Mouse (Mus musculus) embryo, embryonic 11.5 days (tissue): ENCODE measurements around the gene Ptprm.

Experiments
- DNase-seq: peaks from one replicate; pipeline ENCODE4 v3.0.0-alpha.2; 2012; ENCODE audit warnings: low read depth, low spot score

Gene Ptprm

DNA sequence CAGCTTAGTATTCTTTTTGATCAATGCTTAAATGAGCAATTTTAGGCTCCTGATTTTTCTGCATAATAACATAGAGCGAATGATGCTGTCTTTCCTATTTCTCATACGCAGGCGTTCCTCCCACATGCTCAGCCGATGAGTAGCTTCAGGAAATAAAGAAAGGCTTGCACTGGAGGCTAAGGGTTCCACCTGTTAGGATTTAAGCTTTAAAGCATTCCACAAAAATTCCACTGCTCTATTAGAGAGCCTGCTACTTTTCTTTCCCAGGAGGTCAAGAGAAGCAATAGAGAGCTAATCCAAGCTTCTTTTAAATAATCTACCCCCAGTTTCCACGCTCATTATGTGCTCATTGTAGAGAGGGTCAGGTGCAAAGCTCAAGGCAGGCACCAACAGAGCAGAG lies 127.3 kb downstream of the Ptprm start:
- no peak for DNase-seq

DNA sequence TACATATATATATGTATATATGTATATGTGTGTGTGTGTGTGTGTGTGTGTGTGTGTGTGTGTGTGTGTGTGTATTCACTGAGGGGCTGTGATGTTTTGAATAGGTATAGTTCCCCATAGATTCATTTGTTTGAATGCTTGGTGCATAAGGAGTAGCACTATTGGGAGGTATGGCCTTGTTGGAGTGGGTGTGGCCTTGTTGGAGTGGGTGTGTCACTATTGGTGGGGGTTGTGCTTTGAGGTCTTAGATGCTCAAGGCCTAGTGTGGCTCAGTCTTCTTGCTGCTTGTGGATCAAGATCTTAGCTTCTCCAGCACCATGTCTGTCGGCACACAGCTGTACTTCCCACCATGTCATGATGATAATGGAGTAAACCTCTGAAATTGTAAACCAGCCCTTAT lies 138.9 kb downstream of the Ptprm start:
- no peak for DNase-seq

DNA sequence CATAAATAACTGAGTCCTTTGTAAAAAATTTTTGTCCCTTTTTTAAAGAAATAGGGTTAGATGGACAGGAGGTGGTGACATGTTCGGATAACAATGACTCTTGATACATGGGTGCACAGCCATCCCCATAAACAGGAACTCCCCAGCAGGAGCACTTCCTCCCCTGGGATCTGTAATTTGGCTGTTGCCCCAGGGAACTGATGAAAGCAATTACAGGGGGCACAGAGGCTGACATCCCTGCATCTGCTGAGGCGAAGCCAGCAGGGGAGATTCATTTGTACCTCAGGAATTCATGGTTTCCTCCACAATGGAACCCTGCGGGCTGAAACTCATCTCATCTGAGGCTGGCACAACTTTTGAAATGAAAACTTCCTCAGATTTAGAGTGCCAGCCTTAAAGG lies 140.5 kb downstream of the Ptprm start:
- DNase-seq, result no peak

DNA sequence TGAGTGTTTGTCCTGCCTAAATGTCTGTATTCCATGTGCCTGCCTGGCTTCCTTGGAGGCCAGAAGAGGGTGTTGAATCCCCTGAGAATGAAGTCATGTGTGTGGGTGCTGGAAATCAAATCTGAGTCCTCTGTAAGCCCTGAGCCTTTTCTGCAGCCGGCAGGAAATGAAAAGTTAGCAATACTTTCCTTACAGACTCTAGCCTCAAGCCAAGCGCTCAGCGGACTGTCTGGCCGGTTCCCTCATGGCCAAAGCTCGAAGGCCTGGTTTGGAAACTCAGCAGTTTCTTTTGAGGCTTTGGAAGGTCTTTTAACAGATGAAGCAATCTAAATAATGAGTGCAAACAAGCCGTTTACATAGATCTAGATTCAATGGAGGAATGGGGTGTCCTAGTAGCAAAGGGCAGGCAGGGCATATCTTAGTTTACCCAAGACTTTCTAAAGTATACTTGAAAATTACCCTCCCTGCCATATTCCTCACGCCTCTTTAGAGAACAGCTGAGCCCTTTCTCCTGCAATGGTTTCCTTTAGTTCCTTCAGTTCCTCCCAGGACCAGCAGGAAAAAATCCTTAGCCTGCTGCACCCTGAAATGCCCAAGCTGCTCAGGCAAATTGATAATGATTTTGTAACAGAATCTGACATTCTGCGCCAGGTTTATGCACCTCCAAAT lies 144.4 kb downstream of the Ptprm start:
- no peak for DNase-seq

DNA sequence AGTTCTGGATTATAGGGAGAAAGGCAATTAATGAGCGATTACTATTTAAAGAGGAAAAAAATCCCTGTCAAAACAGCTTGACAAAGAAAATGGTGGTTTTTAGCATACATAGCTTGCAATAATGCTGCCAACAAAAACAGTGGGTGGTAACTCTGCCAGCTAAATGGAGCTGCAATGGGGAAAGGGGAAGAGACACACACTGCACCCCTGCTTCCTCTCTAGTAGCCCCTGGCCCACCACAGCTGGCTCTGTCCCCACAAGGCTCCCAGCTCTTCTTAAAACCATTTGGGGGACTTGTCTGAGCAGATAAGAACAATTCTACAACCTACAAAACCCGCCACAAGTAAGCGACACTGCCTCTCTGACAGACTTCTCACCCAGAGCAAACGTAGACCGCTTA lies 145.7 kb downstream of the Ptprm start:
- no peak for DNase-seq

DNA sequence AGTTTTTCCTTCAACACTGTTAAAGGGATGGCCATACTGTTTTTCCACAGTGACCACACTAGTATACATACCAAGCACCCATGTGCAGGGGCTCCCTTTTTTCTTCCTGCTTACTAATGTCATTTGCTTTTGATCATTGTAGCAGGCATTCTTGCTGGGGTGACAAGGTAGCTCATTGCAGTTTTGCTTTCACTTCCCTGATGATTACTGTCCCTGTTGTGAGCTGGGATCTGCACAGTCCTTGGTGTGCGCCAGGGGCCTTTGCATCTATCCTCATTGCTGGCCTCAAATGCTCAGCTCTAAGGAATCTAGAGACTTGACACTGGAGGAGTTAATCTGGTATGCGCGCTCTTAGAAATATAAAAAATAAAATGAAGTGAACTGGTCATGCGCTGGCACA lies 147.3 kb downstream of the Ptprm start:
- DNase-seq, result no peak

DNA sequence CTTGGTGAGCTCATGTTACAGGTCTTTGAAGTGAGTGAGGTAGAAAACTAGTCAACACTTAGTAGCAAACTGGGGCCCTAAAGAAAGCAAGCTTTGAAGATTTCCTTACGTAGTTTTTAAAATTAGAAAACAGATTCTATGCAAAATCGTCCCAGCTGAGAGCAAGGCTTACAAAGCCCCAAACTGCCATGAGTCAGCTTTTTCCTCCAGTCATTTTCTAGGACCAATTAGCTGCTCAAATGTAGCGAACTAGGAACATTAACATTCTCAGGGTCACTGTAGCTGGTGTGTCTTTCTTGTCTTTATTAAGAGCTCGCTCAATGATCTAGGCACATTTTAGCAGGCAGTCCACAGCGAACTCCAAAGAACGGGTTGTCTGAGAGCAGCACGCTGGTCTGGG lies 153.1 kb downstream of the Ptprm start:
- DNase-seq, result no peak

DNA sequence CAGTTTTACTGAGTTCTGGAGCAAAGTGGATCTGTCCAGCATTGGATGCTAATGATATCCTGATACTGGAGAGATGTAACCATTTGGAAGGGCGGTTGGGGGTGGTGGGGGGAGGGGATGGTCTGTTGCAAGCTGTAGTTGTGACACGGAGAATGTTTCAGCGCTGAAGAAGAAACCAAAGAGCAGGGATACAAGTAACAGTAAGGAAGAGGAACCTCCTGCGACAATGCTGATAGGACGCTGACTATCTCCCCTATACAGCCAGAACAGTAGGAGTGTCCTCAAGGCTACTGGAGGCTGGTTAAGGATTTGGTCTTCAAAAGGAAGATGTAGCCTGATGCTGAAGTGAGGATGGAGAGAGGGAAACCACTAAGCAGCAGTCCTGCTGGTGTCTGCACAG lies 160.5 kb downstream of the Ptprm start:
- no peak for DNase-seq

DNA sequence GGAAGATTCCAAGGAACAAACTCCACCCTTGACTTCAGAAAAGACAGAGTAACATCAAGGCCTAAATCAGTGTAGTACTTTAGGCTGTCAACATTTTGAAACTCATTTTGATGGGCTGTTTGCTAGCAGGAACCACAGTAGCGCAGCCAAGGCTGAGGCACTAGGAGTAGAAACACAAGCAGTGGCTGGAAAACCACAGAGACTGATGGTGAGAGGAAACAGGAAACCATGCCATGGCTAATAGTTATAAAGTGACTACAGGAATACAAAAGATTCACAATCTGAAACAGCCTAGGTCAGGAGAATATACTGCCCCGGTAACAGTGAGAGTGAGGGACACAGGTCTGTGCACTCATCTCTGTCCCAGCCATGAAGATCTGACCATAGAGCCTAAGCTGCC lies 165.7 kb downstream of the Ptprm start:
- DNase-seq, result no peak

DNA sequence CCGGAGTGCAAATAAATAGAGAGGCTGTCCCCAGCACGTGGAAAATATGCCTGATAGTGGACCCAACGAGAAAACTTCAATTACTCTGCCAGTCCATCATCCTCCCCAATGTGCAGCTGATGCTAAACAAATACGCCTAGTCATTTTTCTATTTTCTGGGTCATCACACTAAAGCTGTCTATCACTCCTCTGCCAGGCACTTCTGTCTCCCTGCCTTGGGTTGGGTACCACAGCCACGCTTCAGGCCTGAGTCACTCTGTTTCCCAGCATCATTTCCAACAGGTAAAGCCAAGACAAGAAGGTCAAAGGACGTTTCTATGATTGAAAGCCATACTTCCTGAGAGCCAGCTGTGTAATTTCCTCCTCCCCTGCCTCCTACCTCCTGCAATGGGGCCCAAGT lies 167.4 kb downstream of the Ptprm start:
- no peak for DNase-seq

DNA sequence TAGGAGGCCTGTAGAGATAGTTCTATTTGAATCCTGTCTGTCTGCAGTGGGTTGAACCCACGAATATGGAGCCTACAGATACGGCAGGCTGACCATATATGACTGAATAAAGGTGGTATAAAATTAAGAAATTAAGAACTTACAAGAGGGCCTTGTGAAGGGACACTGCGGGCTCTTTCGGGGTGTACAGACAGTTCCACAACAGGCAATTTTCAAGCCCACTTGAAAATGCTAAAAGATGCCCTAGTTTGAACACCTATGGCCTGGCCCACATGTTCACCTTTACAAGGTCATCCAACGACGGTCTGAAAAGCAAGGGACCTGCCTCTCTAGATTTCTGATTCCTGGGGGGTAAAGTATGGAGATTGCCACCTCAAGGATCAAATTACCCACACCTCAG lies 168.3 kb downstream of the Ptprm start:
- no peak for DNase-seq

DNA sequence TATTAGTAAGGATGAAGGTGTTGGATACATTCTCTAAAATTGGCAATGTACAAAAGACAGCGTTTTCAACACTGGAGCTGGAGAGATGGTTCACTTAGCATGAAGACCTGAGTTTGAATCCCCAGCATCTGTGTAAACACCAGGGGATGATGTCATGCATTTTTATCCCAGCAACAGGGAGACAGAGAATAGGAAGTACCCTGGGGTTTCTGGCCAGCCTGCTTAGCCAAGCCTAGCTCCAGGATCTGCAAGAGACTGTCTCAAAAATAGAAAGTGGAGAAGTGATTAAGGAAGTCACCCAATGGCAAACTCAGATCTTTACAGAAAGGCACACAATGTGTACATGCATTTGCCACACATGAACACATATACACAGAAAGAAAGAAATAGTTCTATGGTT lies 174.8 kb downstream of the Ptprm start:
- DNase-seq, result no peak

DNA sequence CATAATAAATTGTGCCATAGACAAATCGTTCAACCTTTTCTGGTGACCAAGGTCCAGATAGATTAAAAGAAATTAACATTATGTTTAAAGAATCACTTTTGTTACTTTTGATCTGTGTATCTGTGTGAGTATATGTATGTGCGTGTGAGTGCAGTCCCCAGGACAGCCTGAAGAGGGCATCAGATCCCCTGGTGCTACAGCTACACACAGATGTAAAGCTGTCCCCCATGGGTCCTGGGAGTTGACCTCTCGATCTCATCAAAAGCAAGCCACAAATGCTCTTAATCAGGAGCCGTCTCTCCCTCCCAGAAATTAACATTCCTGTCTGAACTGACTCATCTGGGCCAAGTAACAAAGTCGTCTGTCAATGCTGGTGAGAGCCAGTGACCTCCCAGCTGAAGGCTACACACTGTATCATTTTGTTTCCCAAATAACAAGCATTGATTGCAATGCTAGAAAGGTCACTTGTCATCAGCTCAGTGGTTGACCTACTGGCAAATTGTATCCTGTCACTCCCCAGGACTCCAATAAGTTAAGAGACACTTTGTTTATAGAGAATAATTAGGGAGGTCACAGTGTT lies 175.5 kb downstream of the Ptprm start:
- no peak for DNase-seq

DNA sequence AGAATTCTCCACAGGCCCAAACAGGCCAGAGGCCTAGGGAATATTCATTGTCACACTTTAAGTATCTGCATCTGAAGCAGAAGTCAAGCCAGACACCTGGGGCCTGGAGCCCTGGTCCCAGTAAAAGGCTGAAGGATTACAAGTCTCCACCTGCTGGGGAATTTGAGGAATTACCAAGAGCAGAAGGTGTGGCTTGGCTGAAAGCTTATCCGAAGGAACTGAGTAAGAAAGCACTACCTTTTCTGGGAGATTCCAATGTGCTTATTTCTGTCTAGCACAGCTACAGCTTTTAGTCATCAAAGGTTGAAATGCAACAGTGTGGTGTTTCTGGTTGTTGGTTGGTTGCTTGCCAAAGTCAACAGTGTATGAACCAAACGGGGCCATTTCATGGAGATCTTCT lies 178.4 kb downstream of the Ptprm start:
- peak; percentile 9 for DNase-seq

DNA sequence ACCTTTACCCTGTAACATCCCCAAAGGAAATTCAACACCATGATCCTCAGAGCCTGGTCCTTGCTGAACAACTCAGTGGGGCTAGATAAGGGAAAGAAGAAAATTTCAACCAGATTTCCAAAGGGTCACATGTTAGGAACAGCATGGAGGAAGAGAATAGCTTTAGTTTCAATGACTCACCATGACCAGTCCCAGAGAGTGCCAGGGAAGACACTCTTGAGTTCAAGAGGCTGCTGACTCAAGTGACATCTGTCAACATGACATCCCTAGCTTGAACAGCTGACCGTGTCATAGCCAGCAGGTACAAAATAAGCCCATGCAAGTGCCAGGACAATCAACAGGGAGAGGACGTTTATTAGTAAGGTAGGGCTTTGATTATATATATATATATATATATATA lies 182.9 kb downstream of the Ptprm start:
- no peak for DNase-seq

DNA sequence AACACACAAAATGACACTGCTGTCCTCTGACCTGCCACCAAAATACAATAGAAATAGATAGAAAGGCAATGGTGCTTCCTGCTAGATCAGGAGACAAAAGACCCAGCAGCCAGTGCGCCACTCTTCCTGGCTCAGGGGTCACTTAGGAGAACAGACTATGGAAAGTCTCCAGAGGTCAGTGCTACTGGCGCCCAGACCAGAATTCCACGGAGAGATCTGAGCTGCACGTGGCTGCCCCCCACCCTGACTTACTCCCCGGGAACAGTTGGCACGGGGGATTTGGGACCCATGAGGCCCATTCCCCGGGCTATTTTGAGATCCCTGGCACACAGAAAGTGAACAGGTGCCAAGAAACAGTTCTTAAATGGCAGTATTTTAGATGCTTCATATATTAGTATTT lies 183.6 kb downstream of the Ptprm start:
- DNase-seq, result no peak

DNA sequence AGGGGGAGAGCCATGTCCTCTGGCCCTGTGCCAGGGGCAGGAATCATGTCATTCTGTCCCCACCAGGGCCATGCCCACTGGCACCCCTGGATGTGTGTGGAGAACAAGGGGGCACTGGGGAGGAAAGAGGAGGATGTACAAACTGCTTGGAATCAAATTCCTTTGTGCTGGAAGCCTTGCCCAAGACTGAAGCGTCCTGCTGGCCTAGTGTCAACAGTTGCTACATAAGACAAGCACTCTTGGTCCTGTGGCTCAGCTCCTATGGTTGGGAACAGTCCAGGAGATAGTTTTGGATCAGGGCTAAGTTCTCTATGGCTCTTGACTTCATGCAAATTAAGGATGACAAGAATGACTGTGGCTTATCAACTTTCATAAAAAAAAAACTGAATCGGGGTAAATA lies 188.4 kb downstream of the Ptprm start:
- DNase-seq, result no peak

DNA sequence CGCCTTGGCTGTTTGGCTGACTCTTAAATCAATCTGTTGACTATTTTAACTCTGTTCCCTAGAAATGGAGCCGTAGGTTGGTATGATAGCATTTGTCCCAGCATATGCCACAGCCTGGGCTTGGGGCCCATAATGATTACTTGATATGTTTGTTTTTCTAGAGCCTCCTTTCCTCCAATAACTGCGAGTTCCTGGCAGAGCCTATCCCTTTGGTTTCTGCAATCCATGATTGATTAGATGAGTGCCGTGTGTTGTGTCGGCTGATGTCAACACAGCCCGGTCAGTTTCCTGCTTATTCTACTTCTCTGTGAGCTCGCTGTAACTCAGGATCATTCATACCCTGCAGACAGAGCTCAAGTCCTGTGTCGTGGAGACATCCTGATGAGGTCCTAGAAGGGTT lies 194.6 kb downstream of the Ptprm start:
- no peak for DNase-seq

DNA sequence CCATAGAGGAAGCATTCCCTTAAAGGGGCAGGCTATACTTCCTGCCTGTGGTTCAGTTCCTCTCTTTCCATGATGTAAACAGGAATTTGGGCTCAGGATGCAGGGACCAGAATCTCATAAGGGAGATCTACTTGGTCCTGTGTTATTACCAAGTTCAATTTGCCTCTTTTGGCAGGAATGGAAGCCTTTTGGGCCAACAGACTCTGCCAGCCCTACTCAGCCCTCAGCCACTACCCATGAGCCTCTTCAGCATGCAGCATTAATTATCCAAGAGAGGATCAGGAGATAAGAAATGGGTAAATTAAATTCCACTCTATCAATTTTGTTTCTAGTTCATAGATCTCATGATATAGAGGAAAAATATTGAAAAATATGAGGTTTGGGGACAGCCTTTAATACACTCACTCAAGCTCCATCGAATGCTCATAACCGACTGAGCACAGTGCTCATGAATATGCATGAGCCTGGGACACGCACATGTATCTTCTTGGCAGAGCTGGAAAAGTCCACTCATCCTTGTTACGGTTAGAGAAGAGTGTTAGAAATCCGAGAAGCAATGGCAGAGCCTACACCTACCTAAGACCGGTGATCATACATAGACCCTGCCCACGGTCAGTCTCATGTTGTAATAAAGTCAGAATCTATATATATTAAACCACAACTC lies 197.0 kb downstream of the Ptprm start:
- DNase-seq, result no peak

DNA sequence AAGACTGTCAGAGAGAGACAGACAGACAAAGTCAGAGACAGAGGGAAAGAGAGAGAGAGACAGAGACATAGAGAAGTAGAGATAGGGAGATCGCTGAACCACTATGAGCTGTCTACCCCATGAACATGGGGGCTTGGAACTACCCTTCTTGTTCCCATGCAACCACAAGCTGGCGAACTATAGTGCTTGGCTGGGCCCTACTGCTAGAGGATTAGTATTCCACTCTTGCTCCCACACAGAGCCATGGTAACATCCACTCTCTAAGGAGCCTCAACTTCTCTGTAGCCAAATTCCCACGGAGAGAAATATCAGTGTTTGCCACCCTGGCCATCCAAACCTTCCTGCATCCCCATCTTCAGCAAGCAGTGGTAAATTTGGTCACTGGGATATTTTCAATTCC lies 202.0 kb downstream of the Ptprm start:
- no peak for DNase-seq

DNA sequence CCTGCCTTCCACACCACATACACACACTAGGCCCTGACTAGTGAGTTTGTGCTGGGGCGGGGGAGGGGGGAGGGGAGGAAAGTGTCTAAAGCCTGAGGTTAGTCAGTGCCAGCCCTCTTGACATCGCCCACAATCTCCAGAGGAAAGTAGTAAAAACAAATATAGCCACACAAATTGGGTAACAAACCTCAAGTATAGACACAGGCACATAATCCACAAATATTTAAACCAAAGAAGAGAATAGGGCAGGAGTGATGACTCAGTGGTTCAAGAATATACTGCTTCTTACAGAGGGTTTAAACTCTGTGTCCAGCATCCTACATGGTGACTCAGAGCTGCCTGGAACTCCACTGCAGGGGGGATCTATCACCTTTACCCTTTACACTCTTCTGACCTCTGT lies 203.8 kb downstream of the Ptprm start:
- no peak for DNase-seq

DNA sequence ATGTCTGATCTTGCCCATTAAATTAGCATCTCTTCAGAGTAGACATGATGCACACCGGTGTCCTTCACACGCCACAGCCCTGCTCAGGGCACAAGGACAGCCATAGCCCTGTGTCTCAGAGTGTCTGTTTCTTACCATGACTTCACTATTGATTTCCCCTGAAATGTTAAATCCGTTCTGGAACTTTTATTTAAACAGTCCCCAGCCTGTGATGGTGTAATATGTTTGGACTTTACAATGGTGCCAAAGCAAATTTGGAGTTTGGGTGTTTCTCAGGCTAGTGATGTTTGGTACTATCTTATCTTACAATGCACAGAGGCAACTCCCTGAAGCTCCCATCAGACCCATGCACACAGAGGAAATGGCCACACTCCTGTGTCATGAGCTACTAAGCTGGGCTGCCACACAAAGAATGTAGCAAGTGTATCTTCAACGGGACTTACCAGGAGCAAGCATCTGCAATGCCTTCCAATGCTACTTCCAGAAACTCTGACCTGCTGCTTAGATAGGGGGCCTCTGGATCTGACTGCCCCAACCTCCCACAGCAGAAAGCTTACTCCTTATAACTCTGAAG lies 212.0 kb downstream of the Ptprm start:
- no peak for DNase-seq

DNA sequence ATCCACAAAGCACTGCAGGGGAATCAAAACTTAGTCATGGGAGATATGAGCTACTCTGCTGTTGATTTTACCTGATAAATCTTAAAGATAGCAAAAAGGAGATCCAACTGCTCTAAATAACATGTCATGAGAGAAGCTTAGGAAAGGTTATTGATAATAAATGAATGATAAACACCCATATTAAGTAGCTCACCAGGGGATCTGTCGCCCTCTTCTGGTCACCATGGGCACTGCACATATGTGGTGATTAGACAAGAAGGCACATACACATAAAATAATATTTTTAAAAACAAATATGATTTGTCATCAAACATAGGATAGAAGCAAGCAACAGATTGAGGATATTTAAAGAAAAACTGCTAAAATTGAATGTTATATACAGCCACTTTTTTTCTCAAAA lies 213.8 kb downstream of the Ptprm start:
- DNase-seq, result no peak
